Mouse (Mus musculus): ENCODE results near the gene Gstp1. TPM values are rescaled to one million over a fixed set of nuclear protein-coding genes. Genes with fewer than 3 reads are reported as not detected.
"Not testable (repeated sequence)": the region's sequence is repeated elsewhere in the genome, so short reads cannot be mapped to it uniquely, and the experiment has no call there.

Gene Gstp1
- polyA plus RNA-seq, 1 experiment from 2014 or later: 433 TPM

DNA sequence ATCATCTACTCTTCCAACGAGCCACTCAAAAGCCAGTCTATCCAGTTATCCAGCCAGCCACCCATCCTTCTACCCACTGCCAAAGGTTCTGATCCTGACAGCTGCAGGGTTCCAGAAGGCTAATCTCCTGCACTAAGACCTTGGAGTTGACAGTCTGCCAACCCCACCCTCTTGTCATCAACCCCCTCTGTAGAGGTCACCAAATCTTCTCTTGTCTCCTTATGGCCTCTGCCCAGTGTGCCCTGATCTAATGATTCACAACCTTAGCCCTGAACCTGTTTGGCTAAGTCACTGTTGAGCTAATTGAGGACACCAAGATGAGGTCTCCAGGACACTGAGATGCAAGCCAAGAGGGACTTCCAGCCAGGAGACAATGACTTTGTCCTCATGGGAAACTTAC is 41.8 kb upstream of the Gstp1 start:
- H3K27ac ChIP-seq (ENCODE audit: low read length): no peak overlapping the region
- ATAC-seq (ENCODE audit: low read depth): no peak
- 73% methylated on average over 1 of the region's 1 CpGs for WGBS

GRCm38 (mm10) chr19:4075531-4075930 is 37.7 kb upstream of the Gstp1 start:
- H3K4me2 ChIP-seq (ENCODE audit: low read depth, low read length): no peak overlapping the region
- H3K4me3 ChIP-seq (ENCODE audit: low read length): no peak overlapping the region
- no peaks in the 10 kb centered on the region for H3K4me1 ChIP-seq (replicated peaks; ENCODE audit: control insufficient read depth, insufficient read depth, low read length)
- no peaks in the 10 kb centered on the region for H3K36me3 ChIP-seq (ENCODE audit: control insufficient read depth, insufficient read depth, low read length)
- no peak for ATAC-seq (ENCODE audit: low read depth)
- H3K9ac ChIP-seq (ENCODE audit: low read length): no peak overlapping the region
- WGBS: 66% methylated on average over 1 of the region's 1 CpGs
- no peak overlapping the region for H3K27ac ChIP-seq (ENCODE audit: low read length)
- peaks cover 2% of the 10 kb centered on the region; the same call in 1 of the 2 replicates for H3K27me3 ChIP-seq (ENCODE audit: control insufficient read depth, insufficient read depth, low read depth, low read length)
- H3K9me3 ChIP-seq (ENCODE audit: control insufficient read depth, low read length): no peaks in the 10 kb centered on the region

More for the DNA sequence above, 41.8 kb upstream of the Gstp1 start:
- H3K4me3 ChIP-seq (ENCODE audit: low read length): no peak overlapping the region
- H3K4me1 ChIP-seq (replicated peaks; ENCODE audit: control insufficient read depth, insufficient read depth, low read length): no peaks in the 10 kb centered on the region
- no peaks in the 10 kb centered on the region for H3K9me3 ChIP-seq (ENCODE audit: control insufficient read depth, low read length)
- H3K27me3 ChIP-seq (ENCODE audit: control insufficient read depth, insufficient read depth, low read depth, low read length): no peaks in the 10 kb centered on the region
- no peak overlapping the region for H3K9ac ChIP-seq (ENCODE audit: low read length)
- H3K4me2 ChIP-seq (ENCODE audit: low read depth, low read length): no peak overlapping the region
- H3K36me3 ChIP-seq (ENCODE audit: control insufficient read depth, insufficient read depth, low read length): no peaks in the 10 kb centered on the region

GRCm38 (mm10) chr19:4072706-4073424 is 35.1 kb upstream of the Gstp1 start:
- H3K9ac ChIP-seq (ENCODE audit: low read length): no peak overlapping the region
- peaks cover 4% of the 10 kb centered on the region for H3K27me3 ChIP-seq (ENCODE audit: control insufficient read depth, insufficient read depth, low read depth, low read length)
- H3K4me3 ChIP-seq (ENCODE audit: low read length): no peak overlapping the region
- no peaks in the 10 kb centered on the region for H3K9me3 ChIP-seq (ENCODE audit: control insufficient read depth, low read length)
- 79% methylated on average over 6 of the region's 6 CpGs for WGBS
- H3K27ac ChIP-seq (ENCODE audit: low read length): no peak overlapping the region
- no peaks in the 10 kb centered on the region for H3K4me1 ChIP-seq (replicated peaks; ENCODE audit: control insufficient read depth, insufficient read depth, low read length)
- H3K4me2 ChIP-seq (ENCODE audit: low read depth, low read length): no peak overlapping the region
- no peaks in the 10 kb centered on the region for H3K36me3 ChIP-seq (ENCODE audit: control insufficient read depth, insufficient read depth, low read length)
- no peak for ATAC-seq (ENCODE audit: low read depth)

DNA sequence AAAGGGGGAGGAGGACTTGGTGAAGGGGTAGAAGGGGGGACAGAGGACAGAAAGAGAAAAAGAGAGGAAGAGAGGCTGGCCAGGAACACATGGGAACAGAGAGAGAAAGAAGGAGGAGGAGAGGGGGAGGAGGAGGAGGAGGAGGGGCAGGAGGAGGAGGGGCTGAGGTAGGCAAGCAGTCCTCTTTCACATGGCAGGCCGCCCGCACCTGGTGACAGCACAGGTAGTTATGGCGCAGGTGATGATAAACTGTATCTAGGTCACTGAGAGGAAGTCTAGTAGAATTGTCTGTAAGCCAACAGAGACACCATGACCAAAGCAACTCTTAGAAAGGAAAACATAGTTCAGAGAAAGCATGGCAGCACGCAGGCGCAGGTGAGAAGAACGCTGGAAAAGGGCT is 33.6 kb upstream of the Gstp1 start:
- Histone ChIP-seq H3K9ac (ENCODE audit: low read length) (no peak overlapping the region), H3K9me3 (ENCODE audit: control insufficient read depth, low read length) (no peaks in the 10 kb centered on the region), H3K4me1 (replicated peaks; ENCODE audit: control insufficient read depth, insufficient read depth, low read length) (no peaks in the 10 kb centered on the region), H3K27me3 (ENCODE audit: control insufficient read depth, insufficient read depth, low read depth, low read length) (peaks cover 4% of the 10 kb centered on the region), H3K4me2 (ENCODE audit: low read depth, low read length) (no peak overlapping the region), H3K36me3 (ENCODE audit: control insufficient read depth, insufficient read depth, low read length) (no peaks in the 10 kb centered on the region), H3K27ac (ENCODE audit: low read length) (no peak overlapping the region), H3K4me3 (ENCODE audit: low read length) (no peak overlapping the region)
- no peak for ATAC-seq (ENCODE audit: low read depth)
- WGBS: 92% methylated on average over 6 of the region's 6 CpGs

- no peaks in the 10 kb centered on the region for H3K4me1 ChIP-seq (replicated peaks; ENCODE audit: control insufficient read depth, insufficient read depth, low read length)
- 78% methylated on average over 8 of the region's 8 CpGs for WGBS
- peaks cover 4% of the 10 kb centered on the region for H3K27me3 ChIP-seq (ENCODE audit: control insufficient read depth, insufficient read depth, low read depth, low read length)
- H3K27ac ChIP-seq (ENCODE audit: low read length): no peak overlapping the region
- H3K9me3 ChIP-seq (ENCODE audit: control insufficient read depth, low read length): no peaks in the 10 kb centered on the region
- ATAC-seq (ENCODE audit: low read depth): no peak
- no peak overlapping the region for H3K4me2 ChIP-seq (ENCODE audit: low read depth, low read length)
- no peaks in the 10 kb centered on the region for H3K36me3 ChIP-seq (ENCODE audit: control insufficient read depth, insufficient read depth, low read length)
- H3K4me3 ChIP-seq (ENCODE audit: low read length): no peak overlapping the region
- no peak overlapping the region for H3K9ac ChIP-seq (ENCODE audit: low read length)
Measured at GRCm38 (mm10) chr19:4070756-4071155, 33.0 kb upstream of the Gstp1 start.

- Histone ChIP-seq H3K27ac (ENCODE audit: low read length) (no peak overlapping the region), H3K4me2 (ENCODE audit: low read depth, low read length) (no peak overlapping the region), H3K4me1 (replicated peaks; ENCODE audit: control insufficient read depth, insufficient read depth, low read length) (no peaks in the 10 kb centered on the region), H3K4me3 (ENCODE audit: low read length) (no peak overlapping the region), H3K36me3 (ENCODE audit: control insufficient read depth, insufficient read depth, low read length) (no peaks in the 10 kb centered on the region), H3K27me3 (ENCODE audit: control insufficient read depth, insufficient read depth, low read depth, low read length) (peaks cover 4% of the 10 kb centered on the region), H3K9me3 (ENCODE audit: control insufficient read depth, low read length) (no peaks in the 10 kb centered on the region), H3K9ac (ENCODE audit: low read length) (no peak overlapping the region)
- WGBS: 70% methylated on average over 15 of the region's 15 CpGs
- ATAC-seq (ENCODE audit: low read depth): no peak
Measured at GRCm38 (mm10) chr19:4070311-4070710, 32.5 kb upstream of the Gstp1 start.

DNA sequence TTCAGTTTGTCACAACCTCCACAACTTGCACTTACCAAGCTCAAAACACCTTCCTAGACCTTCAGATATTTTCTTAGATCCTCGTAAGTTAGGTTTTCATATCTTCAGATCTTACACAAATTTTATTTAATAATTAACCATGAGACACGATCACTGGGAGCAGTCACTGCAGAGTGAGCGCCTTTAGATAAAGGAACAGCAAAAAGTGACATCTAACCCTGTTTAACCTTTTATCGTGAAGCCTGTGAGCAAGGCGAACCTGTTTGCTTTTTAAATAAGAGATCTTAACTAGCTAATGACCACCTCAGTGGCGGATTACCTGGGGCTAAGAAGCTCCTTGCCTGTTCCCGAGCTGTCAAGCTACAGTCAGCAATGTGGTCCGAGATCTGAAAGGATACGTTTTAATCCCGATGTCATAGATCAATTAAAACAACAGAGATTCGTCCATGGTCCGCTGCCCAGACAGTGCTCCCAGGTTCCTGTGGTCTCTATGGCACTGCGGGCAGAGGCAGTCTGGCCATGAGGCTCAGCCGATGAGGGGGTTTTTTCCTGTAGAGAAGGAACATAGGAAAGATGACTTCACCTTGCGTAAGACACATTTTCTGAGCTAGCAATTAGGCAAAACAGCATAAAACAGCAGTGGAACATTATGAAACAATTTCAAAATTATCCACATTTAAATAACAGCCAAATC is 31.1 kb upstream of the Gstp1 start:
- 49% methylated on average over 15 of the region's 15 CpGs for WGBS
- H3K9me3 ChIP-seq (ENCODE audit: control insufficient read depth, low read length): no peaks in the 10 kb centered on the region
- no peaks in the 10 kb centered on the region for H3K36me3 ChIP-seq (ENCODE audit: control insufficient read depth, insufficient read depth, low read length)
- no peak overlapping the region for H3K4me2 ChIP-seq (ENCODE audit: low read depth, low read length)
- H3K27me3 ChIP-seq (ENCODE audit: control insufficient read depth, insufficient read depth, low read depth, low read length): peaks cover 4% of the 10 kb centered on the region
- ATAC-seq (ENCODE audit: low read depth): no peak
- H3K27ac ChIP-seq (ENCODE audit: low read length): no peak overlapping the region
- no peaks in the 10 kb centered on the region for H3K4me1 ChIP-seq (replicated peaks; ENCODE audit: control insufficient read depth, insufficient read depth, low read length)
- no peak overlapping the region for H3K9ac ChIP-seq (ENCODE audit: low read length)
- H3K4me3 ChIP-seq (ENCODE audit: low read length): no peak overlapping the region

DNA sequence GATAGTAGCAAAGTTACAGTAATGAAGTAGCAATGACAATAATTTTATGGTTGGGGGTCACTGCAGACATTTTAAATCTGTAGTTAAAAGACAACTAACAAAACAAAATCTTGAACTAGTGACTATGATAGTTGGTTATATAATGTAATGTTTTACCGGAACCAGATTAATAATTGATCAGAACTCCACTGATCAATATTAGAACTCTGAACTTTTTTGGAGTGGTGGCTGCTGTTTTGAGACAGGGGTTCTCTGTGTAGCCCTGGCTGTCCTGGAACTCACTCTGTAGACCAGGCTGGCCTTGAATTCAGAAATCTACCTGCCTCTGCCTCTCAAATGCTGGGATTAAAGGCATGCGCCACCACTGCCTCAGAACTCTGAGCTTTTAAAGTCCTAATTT is 30.5 kb upstream of the Gstp1 start:
- H3K4me2 ChIP-seq (ENCODE audit: low read depth, low read length); H3K27me3 ChIP-seq (ENCODE audit: control insufficient read depth, insufficient read depth, low read depth, low read length); H3K4me3 ChIP-seq (ENCODE audit: low read length); H3K36me3 ChIP-seq (ENCODE audit: control insufficient read depth, insufficient read depth, low read length); H3K9me3 ChIP-seq (ENCODE audit: control insufficient read depth, low read length); H3K4me1 ChIP-seq (replicated peaks; ENCODE audit: control insufficient read depth, insufficient read depth, low read length); H3K27ac ChIP-seq (ENCODE audit: low read length); ATAC-seq (ENCODE audit: low read depth); H3K9ac ChIP-seq (ENCODE audit: low read length): not testable (repeated sequence)
- WGBS: 86% methylated on average over 2 of the region's 2 CpGs

DNA sequence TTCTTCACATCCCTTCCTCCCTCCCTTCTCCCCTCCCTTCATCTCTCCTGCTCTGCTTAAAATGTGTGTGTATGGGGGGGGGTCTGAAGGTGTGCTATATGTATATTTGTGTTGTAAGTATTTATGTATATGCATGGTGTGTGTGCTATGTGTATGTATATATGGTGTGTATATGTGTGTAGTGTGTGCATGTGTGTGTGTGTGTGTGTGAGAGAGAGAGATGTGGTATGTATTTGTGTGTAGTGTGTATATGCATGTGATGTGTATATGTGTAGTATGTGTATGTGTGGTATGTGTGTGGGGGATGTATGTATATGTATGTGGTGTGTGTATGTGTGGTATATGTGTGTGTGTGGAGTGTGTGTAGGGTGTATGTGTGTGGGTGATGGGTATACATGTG is 29.1 kb upstream of the Gstp1 start:
- H3K9ac ChIP-seq (ENCODE audit: low read length): no peak overlapping the region
- no peak overlapping the region for H3K4me3 ChIP-seq (ENCODE audit: low read length)
- H3K9me3 ChIP-seq (ENCODE audit: control insufficient read depth, low read length): no peaks in the 10 kb centered on the region
- no peaks in the 10 kb centered on the region for H3K36me3 ChIP-seq (ENCODE audit: control insufficient read depth, insufficient read depth, low read length)
- no peaks in the 10 kb centered on the region for H3K4me1 ChIP-seq (replicated peaks; ENCODE audit: control insufficient read depth, insufficient read depth, low read length)
- no peak overlapping the region for H3K4me2 ChIP-seq (ENCODE audit: low read depth, low read length)
- H3K27me3 ChIP-seq (ENCODE audit: control insufficient read depth, insufficient read depth, low read depth, low read length): peaks cover 2% of the 10 kb centered on the region
- no peak overlapping the region for H3K27ac ChIP-seq (ENCODE audit: low read length)
- ATAC-seq (ENCODE audit: low read depth): peak; percentile 28; the same call in 1 of the 2 replicates

Data from lung, embryonic 16.5 days (tissue).